Mouse (Mus musculus): ENCODE data around the gene Cog6.

DNA sequence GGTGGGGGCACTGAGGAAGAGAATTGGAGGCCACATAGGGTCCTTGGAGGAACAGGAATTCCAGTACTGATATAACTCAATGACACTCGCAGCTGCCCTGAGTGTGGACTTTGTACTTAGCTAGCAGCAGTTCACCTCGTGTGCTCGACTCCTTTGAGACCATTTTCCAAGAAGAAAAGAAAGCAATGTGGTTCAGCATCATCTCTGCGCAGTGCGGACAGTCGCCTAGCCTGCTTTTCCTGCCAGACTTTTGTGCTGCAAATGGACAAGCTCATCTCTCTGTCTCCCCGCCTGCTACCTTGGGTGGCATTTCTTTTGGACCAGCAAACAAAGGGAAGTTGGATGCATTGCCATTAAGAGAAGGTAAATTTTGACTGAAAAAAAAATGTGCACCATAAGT lies 52.8 kb downstream of the Cog6 start:
- TF ChIP-seq CTCF (conservative IDR thresholded peaks at IDR 0.05; ENCODE audit: low read length) (no peak), POU5F1 (IDR thresholded peaks at IDR 0.05; ENCODE audit: borderline replicate concordance, low read length) (no peak), NANOG (IDR thresholded peaks at IDR 0.05; ENCODE audit: borderline replicate concordance, low read length) (no peak)
